Mouse (Mus musculus) kidney, embryonic 15.5 days (tissue): Measurements from ENCODE around the gene Krt77. TPM values are rescaled to one million over a fixed set of nuclear protein-coding genes. Genes with fewer than 3 reads are reported as not detected.
A peak's percentile ranks its signal among the peaks of the same experiment; 100 is the strongest.

ENCODE experiments used
- ATAC-seq: fragments of 200-750 bp; cut with Nextera tagmentation; replicated peaks from 2 replicates; pipeline ENCODE4 v1.8.0; 2017; ENCODE audit warnings: moderate TSS enrichment; ENCODE audit not compliant: low FRiP score
- H3K27ac ChIP-seq: fragments of 300-500 bp; sonication (generic); 2 replicates; pipeline ENCODE4 v1.5.1; 2015; ENCODE audit warnings: mild to moderate bottlenecking, inconsistent platforms
- H3K27me3 ChIP-seq: fragments of 300-500 bp; sonication (generic); 2 replicates; pipeline ENCODE4 v1.6.1; 2015; ENCODE audit warnings: inconsistent platforms
- H3K36me3 ChIP-seq: fragments of 300-500 bp; sonication (generic); 2 replicates; pipeline ENCODE4 v1.6.1; 2015; ENCODE audit warnings: inconsistent platforms
- H3K4me1 ChIP-seq: fragments of 300-500 bp; sonication (generic); 2 replicates; pipeline ENCODE4 v1.6.1; 2015; ENCODE audit warnings: inconsistent platforms
- H3K4me2 ChIP-seq: fragments of 300-500 bp; sonication (generic); 2 replicates; pipeline ENCODE4 v1.6.1; 2015; ENCODE audit warnings: moderate library complexity, mild to moderate bottlenecking, inconsistent platforms
- H3K4me3 ChIP-seq: fragments of 300-500 bp; sonication (generic); replicated peaks from 2 replicates; pipeline ENCODE4 v1.5.1; 2015; ENCODE audit warnings: mild to moderate bottlenecking, inconsistent platforms
- H3K9ac ChIP-seq: fragments of 300-500 bp; sonication (generic); 2 replicates; pipeline ENCODE4 v1.6.1; 2015; ENCODE audit warnings: mild to moderate bottlenecking, inconsistent platforms
- H3K9me3 ChIP-seq: fragments of 300-500 bp; sonication (generic); replicated peaks from 2 replicates; pipeline ENCODE4 v1.6.1; 2016; ENCODE audit warnings: inconsistent platforms
- WGBS: fragments of 180-500 bp; shearing (Covaris S2); methylation state at CpG from one replicate; pipeline ENCODE4 v1.1.7; 2015; ENCODE audit warnings: mixed read lengths; 5-methylcytosine and 5-hydroxymethylcytosine counted together
- polyA plus RNA-seq: library from polyadenylated mRNA; unstranded; fragments of >200 nt; fragmentation: Nextera tagmentation; extraction: Ambion mirVana; gene quantifications from 2 replicates; pipeline ENCODE4 v1.2.1, GENCODE M21; 2015

The Krt77 gene
- polyA plus RNA-seq, 1 experiment from 2014 or later, result 0.05 TPM

DNA sequence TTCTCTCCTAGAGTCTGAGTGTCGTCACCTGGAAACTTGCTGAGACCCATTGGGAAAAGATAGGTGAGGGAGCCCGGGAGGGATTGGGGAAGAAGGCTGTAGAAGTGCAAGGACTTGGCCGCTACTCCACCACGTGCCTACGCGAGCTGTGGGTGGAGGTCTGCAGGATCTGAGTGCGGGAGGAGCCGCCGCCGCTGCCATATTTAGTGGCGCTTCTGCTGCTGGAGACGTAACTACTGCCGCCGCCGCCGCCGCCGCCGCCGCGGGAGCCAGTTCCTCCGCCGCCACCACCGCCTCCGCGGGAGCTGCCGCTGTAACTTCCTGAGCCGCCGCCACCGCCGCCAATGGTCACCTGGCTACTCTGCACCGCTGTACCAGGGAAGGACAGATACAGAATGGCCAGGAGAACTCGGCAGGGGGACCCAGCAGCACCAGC is 9.8 kb downstream of the Krt77 start:
- Histone ChIP-seq H3K4me3 (peak overlapping the region; percentile 45), H3K36me3 (no peaks in the 10 kb centered on the region), H3K4me1 (peaks cover 27% of the 10 kb centered on the region), H3K27me3 (peaks cover 67% of the 10 kb centered on the region), H3K4me2 (peak overlapping the region; percentile 89), H3K9ac (peak overlapping the region; percentile 21; the same call in 1 of the 2 replicates), H3K9me3 (no peaks in the 10 kb centered on the region), H3K27ac (0 out of 2 replicates have a peak overlapping the region, but pooled peaks have one; percentile 22)
- no peak for ATAC-seq
- WGBS, result under 1% methylated on average over 33 of the region's 33 CpGs

DNA sequence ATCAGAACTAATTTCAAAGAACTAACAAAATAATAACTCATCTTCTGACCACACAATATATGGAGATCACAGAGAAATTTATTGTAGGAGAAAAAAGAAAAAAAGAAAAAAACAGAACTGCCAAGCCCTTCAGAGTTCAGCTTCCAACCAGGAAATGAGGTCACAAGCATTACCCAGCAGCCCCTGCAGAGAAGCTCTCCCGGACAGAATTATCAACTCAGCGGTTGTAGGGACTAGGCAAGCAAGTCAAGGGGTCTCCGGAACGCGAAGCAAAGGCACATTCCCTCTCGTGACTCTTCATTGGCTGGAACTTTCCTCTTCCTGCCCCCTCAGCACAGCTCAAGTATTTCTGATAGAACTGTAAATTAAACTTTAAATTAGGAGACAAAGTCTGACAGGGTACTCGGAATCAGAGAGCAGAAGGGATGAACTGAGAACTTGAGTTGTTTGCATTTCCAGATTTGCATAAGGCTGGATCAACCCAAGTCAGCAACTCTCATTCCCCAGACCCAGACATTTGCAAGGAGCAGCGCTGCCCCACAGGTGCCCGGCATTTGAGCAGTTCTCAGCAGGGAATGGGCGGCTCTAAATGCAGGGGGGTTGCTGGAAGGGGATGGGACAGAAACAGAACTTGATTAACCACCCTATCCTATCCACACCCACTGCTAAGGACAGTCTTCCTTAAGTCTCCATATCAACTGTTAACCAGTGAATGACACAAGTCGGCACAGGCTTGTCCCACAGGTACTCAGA is 10.7 kb downstream of the Krt77 start:
- ATAC-seq, result no peak
- H3K9me3 ChIP-seq, result no peaks in the 10 kb centered on the region
- peak overlapping the region; percentile 45 for H3K4me3 ChIP-seq
- peaks cover 27% of the 10 kb centered on the region for H3K4me1 ChIP-seq
- H3K9ac ChIP-seq, result no peak overlapping the region
- H3K27me3 ChIP-seq, result peaks cover 74% of the 10 kb centered on the region
- 4% methylated on average over 11 of the region's 11 CpGs for WGBS
- H3K27ac ChIP-seq, result no peak overlapping the region
- H3K4me2 ChIP-seq, result peak overlapping the region; percentile 89
- H3K36me3 ChIP-seq, result no peaks in the 10 kb centered on the region

DNA sequence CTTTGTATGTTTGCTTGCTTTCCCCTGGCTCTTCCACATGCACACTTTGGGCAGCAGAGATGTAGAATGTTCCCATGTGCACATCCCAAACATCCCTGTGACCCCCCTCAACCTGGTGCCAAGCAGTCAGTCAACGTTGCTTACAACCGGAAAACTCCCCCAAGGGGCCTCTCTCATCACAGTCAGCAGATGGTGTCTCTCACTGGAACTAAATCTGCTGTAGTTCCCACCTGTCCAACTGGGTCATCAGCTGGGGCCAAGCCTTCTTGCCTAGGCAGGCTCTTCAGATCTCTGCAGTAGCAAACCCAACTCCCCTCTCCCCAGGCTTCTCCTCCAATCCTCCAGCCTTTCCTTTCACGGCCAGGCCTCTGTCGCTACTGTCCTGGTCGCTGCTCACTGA is 12.8 kb downstream of the Krt77 start:
- ATAC-seq, result no peak
- H3K4me1 ChIP-seq, result peaks cover 27% of the 10 kb centered on the region
- peaks cover 72% of the 10 kb centered on the region for H3K27me3 ChIP-seq
- H3K4me3 ChIP-seq, result no peak overlapping the region
- H3K9ac ChIP-seq, result no peak overlapping the region
- no peaks in the 10 kb centered on the region for H3K36me3 ChIP-seq
- 32% methylated on average over 5 of the region's 5 CpGs for WGBS
- no peak overlapping the region for H3K27ac ChIP-seq
- no peak overlapping the region for H3K4me2 ChIP-seq
- no peaks in the 10 kb centered on the region for H3K9me3 ChIP-seq

DNA sequence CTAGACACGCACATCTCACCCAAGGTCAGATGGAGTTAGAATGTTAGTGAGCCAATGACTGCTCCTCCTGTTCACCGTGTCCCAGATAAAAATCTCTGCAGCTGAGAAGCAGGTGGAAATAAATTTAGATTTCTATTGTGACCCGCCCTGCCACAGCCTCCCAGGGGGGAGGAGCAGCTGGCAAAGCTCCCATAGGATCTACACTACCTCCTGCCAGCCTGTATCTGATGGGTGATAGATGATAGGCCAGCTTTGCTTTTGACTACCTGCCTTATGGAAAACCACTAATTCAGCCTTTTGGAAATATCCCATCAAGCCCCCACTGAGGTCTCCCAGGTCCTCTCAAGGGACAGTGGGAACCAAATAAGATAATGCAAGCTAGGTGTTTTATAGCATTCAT is 13.8 kb downstream of the Krt77 start:
- Histone ChIP-seq H3K4me3 (no peak overlapping the region), H3K9me3 (no peaks in the 10 kb centered on the region), H3K9ac (no peak overlapping the region), H3K27me3 (peaks cover 72% of the 10 kb centered on the region), H3K27ac (no peak overlapping the region), H3K4me1 (peaks cover 27% of the 10 kb centered on the region), H3K36me3 (no peaks in the 10 kb centered on the region), H3K4me2 (no peak overlapping the region)
- no peak for ATAC-seq
- WGBS, result 53% methylated on average over 3 of the region's 3 CpGs

DNA sequence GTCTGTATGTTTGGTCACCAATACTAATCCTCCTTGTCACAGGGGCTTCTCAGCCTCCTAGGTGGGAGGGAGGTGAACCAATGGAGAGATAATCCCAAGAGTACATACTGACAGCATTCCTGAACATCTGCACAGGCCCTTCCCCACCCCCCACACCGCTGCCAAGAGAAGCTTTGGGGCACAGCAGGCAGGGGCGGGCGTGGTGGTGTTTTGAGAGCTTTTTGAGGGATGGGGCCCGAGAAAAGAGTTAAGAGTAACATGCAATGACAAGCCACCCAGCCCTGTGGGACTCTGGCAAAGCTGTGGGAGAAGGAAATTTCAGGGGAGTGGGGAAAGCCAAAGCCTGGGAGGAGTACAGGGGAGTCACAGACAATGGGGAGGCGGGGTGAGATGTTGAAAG is 15.2 kb downstream of the Krt77 start:
- Histone ChIP-seq H3K9me3 (no peaks in the 10 kb centered on the region), H3K27ac (no peak overlapping the region), H3K9ac (no peak overlapping the region), H3K27me3 (peaks cover 57% of the 10 kb centered on the region), H3K36me3 (no peaks in the 10 kb centered on the region), H3K4me1 (peaks cover 13% of the 10 kb centered on the region), H3K4me2 (no peak overlapping the region), H3K4me3 (no peak overlapping the region)
- no peak for ATAC-seq
- 24% methylated on average over 5 of the region's 5 CpGs for WGBS

DNA sequence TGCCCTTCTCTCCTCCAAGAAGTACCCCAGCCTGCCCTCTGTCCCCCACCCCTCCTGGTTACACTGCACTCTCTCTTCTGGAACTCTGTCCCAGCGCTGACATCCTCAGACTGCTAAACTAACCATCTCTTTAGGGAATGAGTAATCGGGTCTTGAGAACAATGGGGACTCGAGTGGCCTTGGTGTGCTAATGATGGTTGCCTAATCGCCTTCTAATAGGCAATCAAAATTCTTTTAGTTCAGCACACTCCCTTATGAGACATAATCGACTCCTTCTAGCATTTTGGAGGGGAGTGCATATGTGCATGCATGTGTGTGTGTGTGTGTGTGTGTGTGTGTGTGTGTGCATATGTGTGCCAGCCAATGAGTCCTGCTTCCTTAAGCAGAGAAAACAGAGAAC is 16.9 kb downstream of the Krt77 start:
- Histone ChIP-seq H3K27ac (no peak overlapping the region), H3K4me2 (no peak overlapping the region), H3K4me3 (no peak overlapping the region), H3K4me1 (peaks cover 6% of the 10 kb centered on the region), H3K9ac (no peak overlapping the region), H3K36me3 (no peaks in the 10 kb centered on the region), H3K27me3 (peaks cover 47% of the 10 kb centered on the region), H3K9me3 (no peaks in the 10 kb centered on the region)
- 20% methylated on average over 5 of the region's 5 CpGs for WGBS
- no peak for ATAC-seq

DNA sequence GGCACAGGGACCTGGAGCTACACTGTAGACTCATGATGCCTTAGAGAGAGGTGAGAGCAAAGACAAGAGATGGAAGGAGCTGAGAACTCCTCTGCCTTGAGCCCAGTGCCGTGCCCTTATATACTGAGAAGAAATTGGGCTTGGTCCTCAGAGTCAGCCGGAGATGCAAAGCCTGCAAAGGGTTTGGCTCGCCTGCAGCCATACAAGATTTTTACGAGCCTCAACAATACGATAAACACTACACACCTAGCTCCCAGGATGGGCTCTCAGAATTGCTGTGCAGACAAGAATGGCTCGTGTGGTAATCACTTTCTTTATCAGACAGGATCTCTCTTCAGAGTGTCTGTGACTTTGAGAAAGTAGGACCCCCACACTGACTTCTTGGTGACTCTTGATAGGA is 18.8 kb downstream of the Krt77 start, which contains the start of gene Krt1:
TSS of gene Krt1 (minus strand) at position 101 of the 400 bp plus-strand sequence.
- Histone ChIP-seq H3K4me1 (peaks cover 1% of the 10 kb centered on the region), H3K4me3 (no peak within 1 kb of the TSS), H3K4me2 (no peak within 1 kb of the TSS), H3K27ac (no peak within 1 kb of the TSS), H3K9ac (no peak within 1 kb of the TSS), H3K9me3 (no peaks in the 10 kb centered on the region), H3K27me3 (peaks cover 53% of the 10 kb centered on the region), H3K36me3 (no peaks in the 10 kb centered on the region)
- ATAC-seq, result no peak
- 81% methylated on average over 6 of the region's 6 CpGs for WGBS

DNA sequence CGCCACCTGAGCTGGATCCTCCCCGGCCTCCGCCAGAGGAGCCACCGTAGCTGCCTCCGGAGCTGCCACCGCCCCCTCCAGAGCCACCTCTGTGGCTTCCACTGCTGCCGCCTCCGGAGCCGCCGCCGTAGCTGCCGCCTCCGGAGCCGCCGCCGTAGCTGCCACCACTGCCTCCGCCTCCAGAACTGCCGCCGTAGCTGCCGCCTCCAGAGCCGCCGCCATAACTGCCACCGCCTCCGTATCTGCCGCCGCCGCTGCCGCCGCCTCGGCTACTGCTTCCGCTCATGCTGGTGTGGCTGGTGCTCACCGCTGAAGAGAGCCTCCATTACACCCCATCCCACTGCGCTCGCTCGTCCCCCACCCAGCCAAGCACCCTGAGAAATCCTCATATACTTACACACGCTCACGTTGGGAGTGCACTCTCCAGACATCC is 23.5 kb downstream of the Krt77 start:
- Histone ChIP-seq H3K4me2 (peak overlapping the region; percentile 94), H3K27me3 (peaks cover 35% of the 10 kb centered on the region), H3K36me3 (no peaks in the 10 kb centered on the region), H3K9ac (peak overlapping the region; percentile 56), H3K4me3 (peak overlapping the region; percentile 58), H3K27ac (no peak overlapping the region), H3K4me1 (peaks cover 7% of the 10 kb centered on the region), H3K9me3 (no peaks in the 10 kb centered on the region)
- under 1% methylated on average over 33 of the region's 37 CpGs for WGBS
- ATAC-seq, result peak; percentile 70

DNA sequence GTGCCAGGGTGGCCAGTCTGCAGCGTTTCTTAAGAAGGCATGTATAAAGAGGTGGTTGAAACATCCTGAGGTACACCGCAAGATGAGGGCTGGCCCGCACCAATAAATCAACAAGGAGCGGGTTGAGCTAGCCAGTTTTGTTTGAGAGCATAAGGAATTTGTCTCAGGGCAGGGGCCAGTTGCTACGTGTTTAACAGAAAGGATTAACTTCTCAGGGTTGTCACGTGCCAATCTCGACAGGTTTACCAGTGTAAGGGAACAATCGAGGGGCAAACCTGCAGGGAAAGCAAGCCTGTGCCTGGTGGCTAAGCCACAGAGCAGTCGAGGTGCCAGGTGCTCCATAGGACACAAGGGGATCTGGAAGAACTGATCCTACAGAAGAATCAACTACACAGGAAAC is 26.3 kb downstream of the Krt77 start:
- WGBS, result 56% methylated on average over 9 of the region's 9 CpGs
- Histone ChIP-seq H3K27ac (no peak overlapping the region), H3K4me3 (no peak overlapping the region), H3K27me3 (peaks cover 29% of the 10 kb centered on the region), H3K9ac (no peak overlapping the region), H3K9me3 (no peaks in the 10 kb centered on the region), H3K36me3 (no peaks in the 10 kb centered on the region), H3K4me2 (no peak overlapping the region), H3K4me1 (peaks cover 7% of the 10 kb centered on the region)
- no peak for ATAC-seq

DNA sequence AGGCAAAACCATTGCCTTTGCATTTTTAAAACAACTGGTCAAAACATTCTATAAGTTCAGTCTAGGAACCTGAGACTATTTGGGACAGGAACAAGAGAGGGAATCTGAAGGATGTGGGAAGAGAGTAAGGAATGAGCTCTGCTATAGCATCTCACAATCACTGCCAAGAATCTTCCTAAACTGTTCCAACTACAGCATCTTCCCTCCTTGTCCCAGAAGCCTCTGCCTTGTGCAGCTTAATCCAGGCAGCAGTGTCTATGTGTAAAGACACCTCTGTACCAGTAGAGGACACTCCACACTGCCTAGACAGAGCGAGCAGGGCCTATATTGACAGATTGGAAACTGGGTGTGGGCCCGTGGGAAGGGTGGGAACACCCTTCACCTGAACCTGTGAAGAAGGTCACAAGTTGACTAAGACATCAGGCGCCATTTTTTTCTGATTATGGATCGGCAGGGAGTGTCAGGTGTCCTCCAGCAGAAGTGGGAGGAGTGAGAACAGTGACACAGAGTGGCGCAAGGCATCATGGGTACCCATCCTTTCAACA is 34.6 kb downstream of the Krt77 start:
- Histone ChIP-seq H3K27ac (no peak overlapping the region), H3K4me3 (no peak overlapping the region), H3K9ac (no peak overlapping the region), H3K4me1 (0 out of 2 replicates have a peak, but pooled peaks cover 4% of the 10 kb centered on the region), H3K36me3 (no peaks in the 10 kb centered on the region), H3K4me2 (no peak overlapping the region), H3K9me3 (no peaks in the 10 kb centered on the region), H3K27me3 (no peaks in the 10 kb centered on the region)
- 69% methylated on average over 5 of the region's 5 CpGs for WGBS
- no peak for ATAC-seq

DNA sequence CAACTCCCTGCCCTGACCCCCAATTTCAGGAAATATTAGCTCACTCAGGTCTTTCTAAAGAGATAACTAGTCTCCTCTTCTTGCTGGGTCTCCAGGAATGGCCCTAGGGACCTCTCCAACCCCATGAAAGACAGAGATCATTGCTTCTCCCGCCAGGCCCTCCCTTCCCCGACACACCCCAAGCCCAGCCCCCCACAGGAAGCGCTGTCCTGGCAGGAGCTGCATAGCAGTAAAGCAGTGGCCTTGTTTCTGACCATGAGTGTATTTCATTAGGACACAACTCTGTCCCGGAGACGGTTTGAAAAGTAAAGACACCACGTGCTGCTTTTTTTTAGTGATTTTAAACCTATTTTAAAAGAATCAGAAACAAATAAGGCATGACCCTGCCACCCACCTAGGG is 36.4 kb downstream of the Krt77 start:
- no peak for ATAC-seq
- Histone ChIP-seq H3K4me1 (0 out of 2 replicates have a peak, but pooled peaks cover 4% of the 10 kb centered on the region), H3K9me3 (no peaks in the 10 kb centered on the region), H3K4me2 (no peak overlapping the region), H3K4me3 (no peak overlapping the region), H3K27me3 (no peaks in the 10 kb centered on the region), H3K36me3 (no peaks in the 10 kb centered on the region), H3K27ac (no peak overlapping the region), H3K9ac (no peak overlapping the region)
- WGBS, result 26% methylated on average over 6 of the region's 6 CpGs

DNA sequence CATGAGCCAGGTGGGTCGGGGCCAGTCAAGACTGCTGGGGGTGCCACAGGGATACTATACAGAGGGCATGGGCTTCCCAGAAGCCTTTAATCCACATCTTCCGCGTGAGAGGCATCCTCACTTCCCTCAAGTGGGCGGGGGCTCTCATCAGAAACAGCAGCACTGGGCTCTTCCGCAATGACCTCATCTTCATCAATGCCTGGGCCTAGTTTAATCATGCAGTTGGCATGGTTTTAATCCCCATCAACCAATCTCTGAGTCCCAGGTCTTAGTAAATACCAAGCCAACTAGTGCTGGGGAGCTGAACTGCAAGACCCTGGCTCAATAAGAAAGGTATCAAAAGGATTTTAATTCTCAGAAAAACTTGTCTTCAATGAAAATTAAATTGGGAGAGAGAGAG is 40.1 kb downstream of the Krt77 start:
- Histone ChIP-seq H3K36me3 (no peaks in the 10 kb centered on the region), H3K4me1 (0 out of 2 replicates have a peak, but pooled peaks cover 4% of the 10 kb centered on the region), H3K4me3 (no peak overlapping the region), H3K27me3 (peaks cover 7% of the 10 kb centered on the region; the same call in 1 of the 2 replicates), H3K4me2 (no peak overlapping the region), H3K9me3 (no peaks in the 10 kb centered on the region), H3K9ac (no peak overlapping the region), H3K27ac (no peak overlapping the region)
- 74% methylated on average over 5 of the region's 5 CpGs for WGBS
- no peak for ATAC-seq
